Mouse (Mus musculus) small intestine, adult 2 months (tissue): ENCODE results near the gene Vcp. TPM values are rescaled to one million over a fixed set of nuclear protein-coding genes. Genes with fewer than 3 reads are reported as not detected.
"Not testable (repeated sequence)": the region's sequence is repeated elsewhere in the genome, so short reads cannot be mapped to it uniquely, and the experiment has no call there.

Source experiments
- H3K27ac ChIP-seq: fragments of 200-500 bp; 2 replicates; pipeline ENCODE4 v1.5.1; 2012; ENCODE audit warnings: low read depth, low read length, control low read depth, inconsistent platforms; ENCODE audit not compliant: insufficient read depth
- H3K27me3 ChIP-seq: fragments of 200-500 bp; 2 replicates; pipeline ENCODE4 v1.6.1; 2012; ENCODE audit warnings: mild to moderate bottlenecking, moderate library complexity, low read length, inconsistent platforms; ENCODE audit not compliant: control insufficient read depth, insufficient read depth
- H3K36me3 ChIP-seq: fragments of 200-500 bp; 2 replicates; pipeline ENCODE4 v1.6.1; 2012; ENCODE audit warnings: mild to moderate bottlenecking, low read length, control low read depth, inconsistent platforms; ENCODE audit not compliant: control insufficient read depth, insufficient read depth
- H3K4me1 ChIP-seq: fragments of 200-500 bp; 2 replicates; pipeline ENCODE4 v1.6.1; 2012; ENCODE audit warnings: low read length, inconsistent platforms, mixed read lengths; ENCODE audit not compliant: control insufficient read depth, insufficient read depth, insufficient read length
- H3K4me3 ChIP-seq: fragments of 200-500 bp; 2 replicates; pipeline ENCODE4 v1.5.1; 2012; ENCODE audit warnings: low read depth, mild to moderate bottlenecking, control low read depth, inconsistent platforms, low read length, moderate library complexity
- CTCF ChIP-seq: fragments of 200-500 bp; IDR thresholded peaks from 2 replicates; pipeline ENCODE4 v1.5.1; 2012; ENCODE audit warnings: low read depth, mild to moderate bottlenecking, control low read depth, inconsistent platforms, low read length, moderate library complexity, mixed read lengths; ENCODE audit not compliant: insufficient replicate concordance, insufficient read length; ENCODE audit errors: extremely low read depth
- POLR2A ChIP-seq: fragments of 200-500 bp; IDR thresholded peaks from 2 replicates; pipeline ENCODE4 v1.6.1; 2012; ENCODE audit warnings: low read depth, mild to moderate bottlenecking, control low read depth, inconsistent platforms, low read length, moderate library complexity
- WGBS: fragments of 180-500 bp; shearing (Covaris S2); methylation state at CpG from one replicate; pipeline ENCODE4 v1.1.7; 2018; 5-methylcytosine and 5-hydroxymethylcytosine counted together
- polyA plus RNA-seq: library from polyadenylated mRNA; depleted of rRNA; stranded (reverse); fragments of >200 nt; gene quantifications from 2 replicates; pipeline ENCODE4 v1.2.3, GENCODE M21; 2012

The Vcp gene
- polyA plus RNA-seq, 1 experiment, result 78.2 TPM

DNA sequence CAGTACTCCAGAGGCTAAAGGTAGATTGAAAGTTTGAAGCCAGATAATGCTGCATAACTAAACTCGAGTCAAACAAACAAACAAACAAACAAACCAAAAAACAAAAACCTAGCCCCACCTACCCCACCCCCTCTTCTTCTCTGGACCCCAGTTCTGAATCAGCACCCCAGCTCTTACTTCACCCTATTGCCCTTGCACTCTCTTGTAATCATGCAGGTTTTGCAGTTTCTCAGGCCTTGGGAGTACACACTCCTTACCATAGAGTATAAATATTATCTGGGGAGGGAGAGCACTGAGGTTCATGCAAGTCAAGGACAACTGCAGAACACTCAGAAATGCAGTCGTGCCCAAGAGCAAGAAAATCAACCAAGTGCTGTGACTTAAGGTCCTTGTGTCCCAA is 965 bp upstream of the Vcp start:
- Histone ChIP-seq H3K4me3 (no peak overlapping the region), H3K27me3 (no peaks in the 10 kb centered on the region), H3K4me1 (peaks cover 12% of the 10 kb centered on the region), H3K27ac (no peak overlapping the region), H3K36me3 (no peaks in the 10 kb centered on the region)
- 82% methylated on average over 2 of the region's 2 CpGs for WGBS
- TF ChIP-seq CTCF (no peak), POLR2A (no peak)

DNA sequence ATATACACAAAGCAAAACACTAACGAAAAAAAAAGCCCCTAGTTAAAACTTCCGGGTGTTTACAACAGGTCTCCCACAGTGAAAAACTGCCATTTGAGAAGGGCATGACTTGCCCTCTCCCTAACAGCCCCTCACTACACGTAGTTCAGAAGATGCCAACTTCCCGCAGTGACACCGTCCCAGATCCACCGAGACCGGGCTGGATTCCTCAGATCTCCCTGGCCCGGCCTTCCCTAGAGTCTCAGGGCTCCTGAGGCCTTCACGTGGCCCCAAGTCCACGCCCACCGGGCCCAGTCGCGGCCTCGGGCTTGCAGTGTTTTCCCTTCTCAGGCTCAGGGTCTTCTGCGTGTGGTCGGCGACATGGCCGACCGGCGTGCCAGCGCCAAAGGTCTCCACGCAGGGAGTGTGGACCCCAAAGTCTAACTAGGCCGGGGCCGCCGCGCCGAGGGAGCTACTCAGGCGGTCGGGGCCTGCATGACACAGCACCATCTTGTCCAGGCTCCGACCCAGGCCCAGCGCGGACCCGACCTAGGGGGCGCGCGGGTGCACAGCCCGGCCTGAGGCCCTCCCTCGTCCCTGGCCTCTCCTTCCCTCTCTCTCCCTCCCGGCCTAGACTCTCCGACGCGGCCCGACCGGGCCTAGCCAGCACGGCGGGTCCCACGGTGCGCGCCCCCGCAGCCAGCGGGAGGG is 711 bp downstream of the Vcp start:
- TF ChIP-seq CTCF, result no peak
- no peak; the same call in 1 of the 2 replicates for TF ChIP-seq POLR2A

GRCm38 (mm10) chr4:42998022-42998421 is 2.3 kb downstream of the Vcp start:
- no peak overlapping the region for H3K27ac ChIP-seq
- WGBS, result 28% methylated on average over 2 of the region's 2 CpGs
- H3K27me3 ChIP-seq, result no peaks in the 10 kb centered on the region
- H3K4me3 ChIP-seq, result no peak overlapping the region
- H3K36me3 ChIP-seq, result peaks cover 26% of the 10 kb centered on the region
- H3K4me1 ChIP-seq, result peaks cover 7% of the 10 kb centered on the region
- TF ChIP-seq POLR2A, result no peak
- no peak for TF ChIP-seq CTCF

More for the DNA sequence above, 711 bp downstream of the Vcp start:
- peaks cover 12% of the 10 kb centered on the region for H3K4me1 ChIP-seq
- peak overlapping the region; percentile 96 for H3K27ac ChIP-seq
- under 1% methylated on average over 50 of the region's 51 CpGs for WGBS
- peak overlapping the region; percentile 100 for H3K4me3 ChIP-seq
- no peaks in the 10 kb centered on the region for H3K27me3 ChIP-seq
- H3K36me3 ChIP-seq, result peaks cover 10% of the 10 kb centered on the region

- TF ChIP-seq POLR2A, result no peak
- no peak for TF ChIP-seq CTCF
- H3K36me3 ChIP-seq, result peaks cover 85% of the 10 kb centered on the region
- WGBS, result 92% methylated on average over 1 of the region's 1 CpGs
These were observed 12.0 kb downstream of the Vcp start for GRCm38 (mm10) chr4:42988296-42988695.

DNA sequence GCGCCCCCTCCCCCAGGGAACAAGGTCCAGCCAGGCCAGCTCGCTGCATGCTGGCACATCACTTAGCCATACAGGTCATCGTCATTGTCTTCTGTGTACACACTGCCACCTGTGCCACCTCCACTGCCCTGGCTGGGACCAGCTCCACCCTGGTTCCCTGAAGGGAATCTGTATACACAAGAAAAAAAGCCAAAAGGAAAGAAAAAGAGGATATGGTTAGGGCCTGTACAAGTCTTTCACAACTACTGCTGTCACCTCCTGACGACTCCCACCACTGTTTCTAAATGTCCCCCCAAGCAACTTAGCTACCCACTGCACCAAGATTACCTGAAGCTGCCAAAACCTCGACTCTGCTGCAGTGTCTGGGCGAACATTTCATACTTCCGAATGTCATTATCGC is 19.8 kb downstream of the Vcp start:
- peaks cover 53% of the 10 kb centered on the region for H3K36me3 ChIP-seq
- not testable (repeated sequence) for H3K27ac ChIP-seq, H3K4me1 ChIP-seq, H3K27me3 ChIP-seq, H3K4me3 ChIP-seq
- 74% methylated on average over 8 of the region's 8 CpGs for WGBS

More at GRCm38 (mm10) chr4:42988296-42988695, 12.0 kb downstream of the Vcp start:
- Histone ChIP-seq H3K27ac (no peak overlapping the region), H3K27me3 (no peaks in the 10 kb centered on the region), H3K4me3 (no peak overlapping the region), H3K4me1 (no peaks in the 10 kb centered on the region)

DNA sequence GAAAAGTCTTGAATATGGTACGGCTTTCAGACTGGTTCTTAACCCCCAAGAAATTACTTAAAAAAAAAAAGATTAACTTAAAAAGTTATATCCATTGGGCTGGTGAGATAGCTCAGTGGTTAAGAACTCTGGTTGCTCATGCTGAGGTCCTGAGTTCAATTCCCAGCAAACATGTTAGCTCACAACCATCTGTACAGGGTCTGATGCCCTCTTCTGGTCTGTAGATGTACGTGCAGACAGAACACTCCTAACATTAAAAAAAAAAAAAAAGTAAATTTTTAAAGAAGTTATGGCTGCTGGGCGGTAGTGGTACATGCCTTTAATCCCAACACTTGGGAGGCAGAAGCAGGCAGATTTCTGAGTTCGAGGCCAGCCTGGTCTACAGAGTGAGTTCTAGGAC is 22.2 kb downstream of the Vcp start:
- TF ChIP-seq CTCF, result no peak
- TF ChIP-seq POLR2A, result no peak
- WGBS, result 89% methylated on average over 4 of the region's 4 CpGs
- H3K36me3 ChIP-seq, result peaks cover 32% of the 10 kb centered on the region

DNA sequence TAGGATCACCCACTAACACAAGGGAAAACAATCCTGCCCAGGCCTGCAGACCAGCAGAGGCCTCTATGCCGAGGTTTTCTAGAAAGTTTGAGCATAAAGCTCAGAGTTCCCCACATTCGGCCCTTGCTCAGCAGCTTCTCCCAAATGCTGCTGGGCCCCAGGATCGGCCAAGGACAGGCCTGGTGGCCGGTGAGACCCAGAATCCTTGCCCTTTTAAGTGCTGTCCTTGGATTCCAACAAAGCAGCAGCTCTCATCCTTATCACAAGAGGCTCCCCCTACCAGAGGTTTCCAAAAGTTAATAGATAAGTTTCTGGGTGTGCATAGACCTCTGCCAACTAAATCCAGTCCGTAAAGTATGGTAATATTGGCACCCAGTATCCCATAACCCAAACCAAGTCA is 26.4 kb downstream of the Vcp start:
- WGBS, result 76% methylated on average over 5 of the region's 5 CpGs
- Histone ChIP-seq H3K4me3 (no peak overlapping the region), H3K27me3 (no peaks in the 10 kb centered on the region), H3K27ac (no peak overlapping the region), H3K36me3 (peaks cover 6% of the 10 kb centered on the region), H3K4me1 (no peaks in the 10 kb centered on the region)
- TF ChIP-seq POLR2A (no peak), CTCF (no peak)

More for the DNA sequence above, 22.2 kb downstream of the Vcp start:
- Histone ChIP-seq H3K27me3 (no peaks in the 10 kb centered on the region), H3K4me1 (no peaks in the 10 kb centered on the region), H3K4me3 (no peak overlapping the region), H3K27ac (no peak overlapping the region)

DNA sequence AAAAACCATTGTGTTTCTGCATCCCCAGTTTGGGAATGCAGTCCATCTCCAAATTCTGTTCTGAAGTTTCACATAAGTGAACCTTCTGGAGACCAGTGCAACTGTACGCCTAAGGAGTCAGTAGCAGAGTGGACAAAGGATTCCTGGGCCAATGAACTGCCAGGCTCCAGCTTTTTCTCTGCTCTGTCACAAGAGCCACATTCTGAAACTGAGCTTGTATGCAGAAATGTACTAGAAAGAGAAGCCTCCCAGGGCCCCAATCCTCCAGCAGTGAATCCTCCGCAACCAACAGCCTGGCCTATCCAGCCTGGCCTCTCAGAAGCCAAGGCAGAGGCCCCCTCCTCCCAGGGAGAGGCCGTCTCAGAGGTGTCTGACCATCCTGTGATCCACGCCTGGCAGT is 27.4 kb downstream of the Vcp start:
- TF ChIP-seq POLR2A (no peak), CTCF (no peak)
- Histone ChIP-seq H3K27me3 (no peaks in the 10 kb centered on the region), H3K27ac (no peak overlapping the region), H3K4me1 (no peaks in the 10 kb centered on the region), H3K36me3 (0 out of 2 replicates have a peak, but pooled peaks cover under 1% of the 10 kb centered on the region), H3K4me3 (no peak overlapping the region)
- WGBS, result 77% methylated on average over 4 of the region's 4 CpGs
